Mouse (Mus musculus): ENCODE measurements around the gene Kcnj1. TPM values are rescaled to one million over a fixed set of nuclear protein-coding genes. Genes with fewer than 3 reads are reported as not detected.

Gene Kcnj1
- polyA plus RNA-seq, 1 experiment from 2014 or later = not detected

- H3K9ac ChIP-seq (ENCODE audit: low read depth, low read length) = no peak overlapping the region
Observed at GRCm38 (mm10) chr9:32431061-32431460, 58.8 kb downstream of the Kcnj1 start.

GRCm38 (mm10) chr9:32434241-32435213 is 62.2 kb downstream of the Kcnj1 start:
- Histone ChIP-seq H3K4me2 (ENCODE audit: low read depth, low read length) (no peak overlapping the region), H3K27me3 (replicated peaks; ENCODE audit: control insufficient read depth, insufficient read depth, low read length) (no peaks in the 10 kb centered on the region), H3K9ac (ENCODE audit: low read depth, low read length) (no peak overlapping the region), H3K4me1 (ENCODE audit: control insufficient read depth, insufficient read depth, low read length) (no peaks in the 10 kb centered on the region), H3K36me3 (ENCODE audit: control insufficient read depth, insufficient read depth, low read length) (no peaks in the 10 kb centered on the region), H3K4me3 (ENCODE audit: low read length) (no peak overlapping the region), H3K9me3 (ENCODE audit: control insufficient read depth, low read length) (no peaks in the 10 kb centered on the region), H3K27ac (ENCODE audit: low read length) (no peak overlapping the region)
- ATAC-seq = no peak
- WGBS = 84% methylated on average over 19 of the region's 19 CpGs

More at GRCm38 (mm10) chr9:32431061-32431460, 58.8 kb downstream of the Kcnj1 start:
- Histone ChIP-seq H3K27me3 (replicated peaks; ENCODE audit: control insufficient read depth, insufficient read depth, low read length) (no peaks in the 10 kb centered on the region), H3K9me3 (ENCODE audit: control insufficient read depth, low read length) (no peaks in the 10 kb centered on the region), H3K4me3 (ENCODE audit: low read length) (no peak overlapping the region), H3K4me2 (ENCODE audit: low read depth, low read length) (no peak overlapping the region), H3K27ac (ENCODE audit: low read length) (no peak overlapping the region), H3K4me1 (ENCODE audit: control insufficient read depth, insufficient read depth, low read length) (no peaks in the 10 kb centered on the region), H3K36me3 (ENCODE audit: control insufficient read depth, insufficient read depth, low read length) (no peaks in the 10 kb centered on the region)
- 80% methylated on average over 3 of the region's 3 CpGs for WGBS
- no peak for ATAC-seq

GRCm38 (mm10) chr9:32443115-32443514 is 70.8 kb downstream of the Kcnj1 start:
- ATAC-seq = no peak
- H3K4me2 ChIP-seq (ENCODE audit: low read depth, low read length) = no peak overlapping the region
- no peaks in the 10 kb centered on the region for H3K36me3 ChIP-seq (ENCODE audit: control insufficient read depth, insufficient read depth, low read length)
- H3K9ac ChIP-seq (ENCODE audit: low read depth, low read length) = no peak overlapping the region
- no peak overlapping the region for H3K4me3 ChIP-seq (ENCODE audit: low read length)
- H3K27me3 ChIP-seq (replicated peaks; ENCODE audit: control insufficient read depth, insufficient read depth, low read length) = no peaks in the 10 kb centered on the region
- H3K4me1 ChIP-seq (ENCODE audit: control insufficient read depth, insufficient read depth, low read length) = no peaks in the 10 kb centered on the region
- H3K27ac ChIP-seq (ENCODE audit: low read length) = no peak overlapping the region
- H3K9me3 ChIP-seq (ENCODE audit: control insufficient read depth, low read length) = no peaks in the 10 kb centered on the region
- 71% methylated on average over 3 of the region's 3 CpGs for WGBS

DNA sequence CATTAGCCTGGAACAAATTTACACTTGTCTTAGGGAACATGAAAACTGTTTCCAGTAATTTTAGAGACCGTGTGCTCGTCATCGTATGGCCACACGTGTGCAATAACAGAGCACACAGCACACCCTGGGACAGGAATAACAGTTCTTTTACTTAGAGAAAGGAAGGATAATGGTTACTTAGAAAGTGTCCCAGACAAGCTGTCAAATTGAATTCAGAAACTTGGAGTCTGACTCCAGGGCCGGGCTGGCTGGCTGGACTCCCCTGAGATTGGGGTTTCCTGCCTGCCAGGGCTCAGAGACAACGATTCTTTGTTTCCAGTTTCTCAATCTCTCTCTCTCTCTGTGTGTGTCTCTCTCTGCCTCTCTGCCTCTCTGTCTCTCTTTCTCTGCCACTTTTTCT is 71.5 kb downstream of the Kcnj1 start:
- no peak overlapping the region for H3K4me2 ChIP-seq (ENCODE audit: low read depth, low read length)
- WGBS = 66% methylated on average over 6 of the region's 6 CpGs
- H3K4me3 ChIP-seq (ENCODE audit: low read length) = no peak overlapping the region
- no peaks in the 10 kb centered on the region for H3K27me3 ChIP-seq (replicated peaks; ENCODE audit: control insufficient read depth, insufficient read depth, low read length)
- no peaks in the 10 kb centered on the region for H3K9me3 ChIP-seq (ENCODE audit: control insufficient read depth, low read length)
- H3K4me1 ChIP-seq (ENCODE audit: control insufficient read depth, insufficient read depth, low read length) = no peaks in the 10 kb centered on the region
- no peaks in the 10 kb centered on the region for H3K36me3 ChIP-seq (ENCODE audit: control insufficient read depth, insufficient read depth, low read length)
- H3K9ac ChIP-seq (ENCODE audit: low read depth, low read length) = no peak overlapping the region
- ATAC-seq = no peak
- H3K27ac ChIP-seq (ENCODE audit: low read length) = no peak overlapping the region

- no peak overlapping the region for H3K4me3 ChIP-seq (ENCODE audit: low read length)
- 0 out of 2 replicates have a peak, but pooled peaks have one; percentile 38 for ATAC-seq
- no peak overlapping the region for H3K4me2 ChIP-seq (ENCODE audit: low read depth, low read length)
- no peaks in the 10 kb centered on the region for H3K36me3 ChIP-seq (ENCODE audit: control insufficient read depth, insufficient read depth, low read length)
- no peaks in the 10 kb centered on the region for H3K4me1 ChIP-seq (ENCODE audit: control insufficient read depth, insufficient read depth, low read length)
- no peak overlapping the region for H3K27ac ChIP-seq (ENCODE audit: low read length)
- H3K9me3 ChIP-seq (ENCODE audit: control insufficient read depth, low read length) = no peaks in the 10 kb centered on the region
- H3K27me3 ChIP-seq (replicated peaks; ENCODE audit: control insufficient read depth, insufficient read depth, low read length) = no peaks in the 10 kb centered on the region
- 78% methylated on average over 6 of the region's 6 CpGs for WGBS
- H3K9ac ChIP-seq (ENCODE audit: low read depth, low read length) = no peak overlapping the region
Observed at GRCm38 (mm10) chr9:32444453-32445201, 72.3 kb downstream of the Kcnj1 start.

DNA sequence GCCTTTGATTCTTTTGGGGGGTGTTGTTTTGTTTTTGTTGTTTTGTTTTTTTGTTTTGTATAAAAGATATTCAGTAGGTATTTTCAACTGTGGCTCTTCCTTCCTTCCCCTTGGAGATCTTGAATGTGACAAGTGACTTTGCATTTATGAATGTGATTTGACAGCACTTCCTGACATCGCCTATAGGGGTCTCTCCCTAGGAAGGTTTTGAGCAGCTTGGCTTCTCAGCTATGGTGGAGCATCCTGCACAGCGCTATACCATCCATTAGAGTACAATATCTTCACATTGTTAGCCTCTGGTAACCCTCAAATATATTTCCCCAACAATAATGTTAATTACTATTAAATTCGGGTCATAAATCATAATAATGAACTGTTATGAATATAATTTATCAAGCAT is 73.5 kb downstream of the Kcnj1 start:
- no peaks in the 10 kb centered on the region for H3K9me3 ChIP-seq (ENCODE audit: control insufficient read depth, low read length)
- no peak overlapping the region for H3K4me3 ChIP-seq (ENCODE audit: low read length)
- no peaks in the 10 kb centered on the region for H3K4me1 ChIP-seq (ENCODE audit: control insufficient read depth, insufficient read depth, low read length)
- H3K27me3 ChIP-seq (replicated peaks; ENCODE audit: control insufficient read depth, insufficient read depth, low read length) = no peaks in the 10 kb centered on the region
- ATAC-seq = no peak
- WGBS = 60% methylated on average over 3 of the region's 3 CpGs
- H3K27ac ChIP-seq (ENCODE audit: low read length) = no peak overlapping the region
- H3K4me2 ChIP-seq (ENCODE audit: low read depth, low read length) = no peak overlapping the region
- H3K36me3 ChIP-seq (ENCODE audit: control insufficient read depth, insufficient read depth, low read length) = no peaks in the 10 kb centered on the region
- H3K9ac ChIP-seq (ENCODE audit: low read depth, low read length) = no peak overlapping the region

DNA sequence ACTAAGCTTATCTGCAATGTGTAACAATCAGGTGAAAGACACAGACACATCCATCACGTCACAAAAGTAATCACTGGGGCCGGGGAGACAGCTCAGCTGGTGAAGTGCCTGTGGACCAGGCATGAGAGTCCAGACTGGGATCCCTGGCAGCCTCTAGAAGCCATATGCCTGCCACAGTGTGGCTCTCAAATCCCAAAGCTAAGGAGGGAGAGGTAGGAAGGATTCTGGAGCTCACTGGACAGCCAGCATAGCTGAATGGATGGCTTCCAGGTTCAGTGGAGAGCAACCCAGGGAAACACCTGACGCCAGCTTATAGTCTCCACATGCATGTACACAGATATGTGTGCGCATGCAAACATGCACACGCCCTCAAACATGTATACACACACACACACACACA is 76.5 kb downstream of the Kcnj1 start:
- H3K27ac ChIP-seq (ENCODE audit: low read length) = no peak overlapping the region
- H3K9ac ChIP-seq (ENCODE audit: low read depth, low read length) = no peak overlapping the region
- no peak overlapping the region for H3K4me2 ChIP-seq (ENCODE audit: low read depth, low read length)
- H3K4me1 ChIP-seq (ENCODE audit: control insufficient read depth, insufficient read depth, low read length) = no peaks in the 10 kb centered on the region
- 77% methylated on average over 5 of the region's 5 CpGs for WGBS
- ATAC-seq = no peak
- no peaks in the 10 kb centered on the region for H3K36me3 ChIP-seq (ENCODE audit: control insufficient read depth, insufficient read depth, low read length)
- H3K4me3 ChIP-seq (ENCODE audit: low read length) = no peak overlapping the region
- H3K9me3 ChIP-seq (ENCODE audit: control insufficient read depth, low read length) = no peaks in the 10 kb centered on the region
- no peaks in the 10 kb centered on the region for H3K27me3 ChIP-seq (replicated peaks; ENCODE audit: control insufficient read depth, insufficient read depth, low read length)

Other genes starting within 250 kb of the Kcnj1 start
- gene Kcnj5, start 28.1 kb upstream of the Kcnj1 start, polyA plus RNA-seq (2015; fragmentation: Nextera tagmentation; extraction: Ambion mirVana) = 0.09 and 0.15 TPM in 2 replicates
- gene Fli1, start 170.4 kb downstream of the Kcnj1 start, polyA plus RNA-seq (2015; fragmentation: Nextera tagmentation; extraction: Ambion mirVana) = 10.1 and 10.3 TPM in 2 replicates

All from intestine, embryonic 16.5 days (tissue).